Mouse (Mus musculus) left cerebral cortex, postnatal 25 days (tissue): ENCODE measurements at regions not wholly inside any gene's neighbourhood (a gene's known extent, or its start where the extent isn't known, plus 50 kb on each side); places are given as distances from the start of the nearest gene placed in this dataset.
"Not testable (repeated sequence)": the region's sequence is repeated elsewhere in the genome, so short reads cannot be mapped to it uniquely, and the experiment has no call there.

Experiments
- DNase-seq, 2 experiments: peaks; one replicate each; pipeline ENCODE4 v3.0.0; 2022; ENCODE audit warnings: low spot score in 2 of 2, mixed read lengths in 1 of 2
- intact Hi-C: fragments of 180-260 bp; cut with DNase I; formaldehyde crosslinking; loops from one replicate; pipeline ENCODE4 v1.15.1; 2025

DNA sequence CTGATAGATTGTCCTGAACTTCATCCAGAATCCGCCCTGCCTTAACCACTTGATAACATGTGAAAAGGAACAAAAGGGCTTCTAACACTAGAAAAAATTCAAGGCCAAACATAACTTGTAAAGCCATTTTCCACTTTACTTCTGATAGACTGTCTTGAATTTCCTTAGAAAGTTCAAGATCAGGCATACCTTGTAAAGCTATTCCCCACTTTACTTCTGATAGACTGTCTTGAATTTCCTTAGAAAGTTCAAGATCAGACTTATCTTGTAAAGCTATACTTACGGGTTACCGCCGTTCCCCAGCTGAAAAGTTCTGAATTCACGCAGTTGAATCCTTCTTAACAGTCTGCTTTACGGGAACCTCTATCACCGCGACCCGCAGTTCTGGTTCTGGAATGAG lies 108.4 kb downstream of the Gm21913 start:
- intact Hi-C loops, result not testable (repeated sequence)
- DNase-seq, result peak; percentile 24 to 41
